Mouse (Mus musculus): Measurements from ENCODE around the gene Gm17334.

Gene Gm17334

DNA sequence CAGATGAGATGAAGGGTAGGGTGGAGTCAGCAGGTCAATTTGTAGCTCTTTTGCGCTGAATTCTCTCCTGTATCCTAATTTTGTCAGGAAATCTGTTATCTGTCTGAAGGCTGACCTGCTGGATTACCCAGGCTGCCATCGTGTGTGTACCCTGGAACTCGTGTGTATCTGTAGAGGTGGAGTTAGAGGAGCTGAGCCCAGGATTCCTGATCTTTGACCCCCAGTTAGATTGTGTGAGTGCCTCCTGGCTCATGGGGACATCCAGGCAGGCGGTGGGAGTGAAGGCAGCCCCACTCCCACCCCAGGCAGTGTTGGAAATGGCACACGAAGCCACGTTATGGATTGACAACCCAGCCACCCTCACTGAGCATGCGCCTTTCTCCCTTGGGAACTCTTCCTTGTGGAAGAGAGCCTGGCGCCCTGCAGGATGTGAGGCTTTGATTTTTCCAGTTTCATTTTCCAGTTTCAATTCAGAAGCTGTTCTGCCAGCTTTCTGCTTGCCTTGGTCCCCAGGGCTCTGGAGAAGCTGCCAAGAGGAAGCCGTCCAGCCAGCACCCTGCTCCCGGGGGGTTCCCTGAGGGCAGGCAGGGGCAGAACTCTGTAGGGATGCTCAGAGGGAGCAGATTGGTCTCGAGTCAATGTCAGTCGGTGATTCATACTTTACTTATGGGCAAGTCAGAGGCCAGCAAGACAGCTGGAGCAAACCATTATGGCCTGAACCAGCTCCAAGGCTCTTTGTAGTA is 23.6 kb upstream of the Gm17334 start:
- DNase-seq, result peak; percentile 16

DNA sequence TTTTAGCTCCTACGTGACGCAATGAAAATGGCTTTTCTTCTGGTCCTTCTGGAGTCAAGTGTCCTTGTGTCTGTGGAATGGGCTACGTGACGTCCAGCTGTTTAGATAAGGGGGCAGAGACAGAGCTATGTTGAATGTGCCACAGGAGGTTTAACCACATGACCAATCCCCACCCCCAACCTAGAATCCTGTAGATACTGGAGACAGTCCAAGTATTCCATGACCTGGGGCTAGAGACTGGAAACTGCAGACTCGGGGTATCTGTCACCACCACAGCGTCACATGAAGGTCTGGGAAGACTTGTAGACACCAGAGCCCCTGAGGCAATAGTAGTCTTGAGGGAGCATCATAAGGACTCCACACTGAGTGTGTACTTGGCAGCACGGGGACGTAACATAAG is 22.8 kb upstream of the Gm17334 start:
- DNase-seq, result peak; percentile 49

DNA sequence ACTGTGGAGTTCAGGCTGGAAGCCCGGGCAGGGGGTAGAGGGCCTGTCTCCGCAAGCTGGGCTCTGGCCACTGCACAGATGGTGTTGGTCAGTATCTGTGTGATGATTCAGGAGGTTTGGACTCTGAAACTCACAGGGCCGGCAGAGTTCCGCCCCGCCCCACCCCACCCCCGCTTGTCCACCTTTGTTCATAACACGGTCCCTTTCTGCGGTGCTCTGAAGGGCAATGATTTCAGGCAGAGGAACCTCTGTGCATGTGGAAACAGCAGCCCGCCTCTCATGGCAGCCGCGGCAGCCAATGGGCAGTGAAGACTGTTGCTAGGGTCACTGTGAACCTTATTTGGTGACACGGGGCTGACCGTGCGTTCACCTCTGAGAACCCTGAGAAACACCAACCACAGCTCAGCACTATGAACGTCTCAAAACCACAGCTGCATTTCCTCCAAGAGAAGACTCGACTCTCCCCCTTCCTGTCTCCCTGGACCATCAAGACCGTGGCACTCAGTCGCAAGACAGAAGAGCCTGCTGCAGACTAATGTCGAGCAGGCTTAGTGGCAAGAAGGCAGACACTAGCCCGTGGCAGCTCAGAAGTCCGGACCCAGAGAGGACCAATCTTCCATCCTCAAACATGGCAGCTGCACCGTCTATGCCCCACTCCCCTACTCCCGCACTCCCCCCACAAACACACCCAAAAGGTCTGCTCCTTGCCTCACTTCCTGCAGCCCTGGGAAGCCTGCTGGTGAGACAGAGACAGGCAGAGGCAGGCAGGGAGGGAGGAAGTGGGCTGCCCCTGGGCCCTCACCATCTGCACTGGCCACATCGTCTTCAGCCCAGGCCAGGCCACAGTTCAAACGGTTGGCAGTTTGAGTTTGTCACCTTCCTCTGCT is 21.9 kb upstream of the Gm17334 start:
- peak; percentile 21 for DNase-seq

DNA sequence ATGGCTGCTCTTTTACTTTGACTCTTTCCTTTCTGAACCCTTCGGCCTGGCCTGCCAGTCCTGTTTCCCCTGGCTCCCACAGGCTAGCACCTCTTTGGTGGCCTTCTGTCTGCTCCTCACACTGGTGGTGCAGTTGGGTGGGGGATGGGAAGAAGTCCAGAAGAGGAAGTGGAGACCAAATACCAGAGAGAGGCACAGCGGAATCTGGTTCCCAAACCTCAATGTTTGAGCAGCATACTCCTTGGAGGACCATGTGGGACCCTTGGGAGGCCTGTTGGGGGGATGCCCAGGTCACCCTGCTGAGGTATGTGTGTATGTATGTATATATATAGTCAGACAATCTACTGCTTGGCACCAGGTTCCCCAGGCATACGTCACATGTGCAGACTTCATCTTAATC is 21.0 kb upstream of the Gm17334 start:
- DNase-seq, result no peak

DNA sequence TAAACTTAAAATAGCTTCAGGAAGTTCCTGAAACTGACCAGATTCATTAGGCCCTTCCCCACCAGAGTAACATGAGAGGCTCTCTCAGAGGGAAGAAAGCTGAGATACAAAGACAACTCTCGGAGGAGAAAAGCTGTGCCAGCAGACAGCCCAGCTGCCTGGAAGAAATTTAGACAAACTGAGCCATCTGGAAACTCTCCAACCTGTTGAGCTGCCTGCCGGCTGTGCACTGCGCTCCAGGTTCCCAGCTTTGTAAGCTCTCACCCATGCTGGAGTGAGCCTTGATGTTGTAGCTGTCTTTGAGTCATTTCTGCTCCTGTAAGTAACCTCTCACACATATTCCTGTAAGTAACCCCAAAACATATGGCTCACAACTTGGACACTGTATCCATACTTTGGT is 20.0 kb upstream of the Gm17334 start:
- DNase-seq, result no peak

DNA sequence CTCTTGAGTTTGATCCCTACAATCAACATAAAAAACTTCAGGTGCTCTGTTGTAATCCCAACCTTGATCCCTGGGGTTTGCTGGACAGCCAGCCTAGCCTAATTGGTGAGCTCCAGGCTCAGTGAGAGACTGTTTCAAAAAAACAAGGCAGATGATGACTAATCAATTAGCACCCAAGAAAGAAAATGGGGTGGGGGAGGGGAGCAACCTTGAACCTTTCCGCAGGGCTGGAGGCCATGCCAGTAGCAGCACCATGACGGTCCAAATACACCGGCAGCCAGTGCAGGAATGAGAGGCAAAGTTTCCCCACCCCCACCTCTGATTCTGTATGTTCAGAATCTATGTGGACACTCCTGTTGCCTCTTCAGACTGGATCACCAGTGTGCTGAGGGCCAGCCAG is 16.3 kb upstream of the Gm17334 start:
- DNase-seq, result no peak

DNA sequence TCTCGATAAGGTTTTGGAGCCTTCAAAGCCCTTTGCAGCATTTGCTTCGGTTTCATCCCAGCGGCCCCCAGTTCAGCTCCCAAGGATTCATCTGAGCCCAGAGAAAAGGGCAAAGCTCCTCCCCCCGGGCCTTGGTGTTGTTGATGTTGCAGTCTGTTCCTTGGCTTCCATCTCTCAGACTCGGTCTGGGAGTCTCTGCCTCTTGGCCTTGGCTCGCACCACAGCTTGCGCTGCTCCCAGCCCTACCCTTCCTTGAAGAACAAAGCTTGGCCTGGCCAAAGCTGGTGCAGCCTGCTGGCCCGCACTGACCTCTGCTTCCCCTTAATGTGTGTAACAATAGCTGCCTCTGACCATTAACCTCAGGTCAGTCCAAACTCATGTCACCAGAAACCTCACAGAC is 15.2 kb upstream of the Gm17334 start:
- no peak for DNase-seq

DNA sequence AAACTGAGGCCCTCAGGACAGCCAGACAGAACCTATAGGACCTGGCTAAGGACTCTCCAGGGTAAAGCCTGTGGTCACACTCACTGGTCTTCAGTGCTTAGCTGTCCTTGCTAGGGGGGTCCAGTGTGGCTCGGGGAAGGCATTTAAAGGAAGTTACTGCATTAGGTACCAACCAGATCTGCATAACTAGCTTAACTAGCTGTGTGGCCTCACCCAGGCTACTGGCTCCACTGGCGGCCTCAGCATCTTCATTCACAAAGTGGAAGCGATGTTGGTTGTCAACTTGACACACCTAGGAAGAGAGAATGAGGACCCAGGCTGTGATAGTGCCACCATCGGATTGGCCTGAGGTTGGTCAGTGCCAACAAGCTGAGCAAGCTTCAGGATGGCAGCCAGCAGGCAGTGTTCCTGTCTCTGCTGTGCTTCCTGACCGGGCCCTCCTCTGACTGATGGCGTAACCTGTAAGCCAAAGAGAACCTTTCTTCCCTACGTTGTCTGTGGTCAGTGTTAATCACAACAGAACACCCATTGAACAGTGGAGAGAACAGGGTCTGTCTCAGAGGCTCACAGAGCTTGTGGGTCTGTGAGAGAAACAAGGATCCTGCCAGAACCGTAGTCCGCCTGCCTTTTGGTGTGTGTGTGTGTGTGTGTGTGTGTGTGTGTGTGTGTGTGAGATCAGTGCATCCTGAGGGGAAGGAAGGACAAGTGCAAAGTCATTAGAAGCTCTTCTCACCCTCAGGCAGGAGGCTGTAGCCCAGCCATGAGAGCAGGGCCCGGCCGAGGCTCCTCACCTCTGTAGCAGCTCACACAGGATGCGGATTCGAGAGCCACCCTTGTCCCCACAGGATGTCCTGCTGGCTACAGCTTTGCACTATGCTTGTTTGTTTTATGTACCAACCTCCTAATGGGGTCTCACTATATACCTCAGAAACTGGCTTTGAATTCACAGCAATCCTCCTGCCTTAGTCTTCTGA is 13.4 kb upstream of the Gm17334 start:
- no peak for DNase-seq

DNA sequence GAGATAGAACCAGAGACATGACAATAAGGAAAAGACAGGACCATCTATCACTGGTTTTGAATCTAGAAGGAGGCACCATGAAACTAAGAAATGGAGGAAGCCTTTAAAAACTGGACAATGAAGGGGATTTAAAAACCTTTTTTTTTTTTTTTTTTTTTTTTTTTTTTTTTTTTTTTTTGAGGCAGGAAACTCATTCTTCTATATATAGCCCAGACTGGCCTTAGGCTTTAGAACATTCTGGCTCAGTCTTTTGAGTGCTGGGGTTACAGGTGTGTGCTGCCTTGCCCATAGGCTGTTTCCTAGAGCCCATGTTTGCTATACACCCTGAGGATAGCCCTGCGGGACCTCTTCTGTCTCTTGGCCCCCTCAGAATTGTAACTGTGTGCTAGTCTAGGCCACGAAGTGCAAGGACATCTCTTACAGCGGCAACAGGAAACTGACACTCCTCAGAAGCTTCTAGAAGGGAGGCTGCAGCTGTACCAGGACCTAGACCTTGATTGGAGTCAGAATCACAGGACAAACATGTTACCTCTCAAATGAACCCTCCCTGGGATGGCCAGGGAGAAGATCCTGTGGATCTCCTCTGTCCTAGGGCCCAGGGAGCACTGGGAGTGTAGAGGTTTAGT is 12.4 kb upstream of the Gm17334 start:
- DNase-seq, result no peak

DNA sequence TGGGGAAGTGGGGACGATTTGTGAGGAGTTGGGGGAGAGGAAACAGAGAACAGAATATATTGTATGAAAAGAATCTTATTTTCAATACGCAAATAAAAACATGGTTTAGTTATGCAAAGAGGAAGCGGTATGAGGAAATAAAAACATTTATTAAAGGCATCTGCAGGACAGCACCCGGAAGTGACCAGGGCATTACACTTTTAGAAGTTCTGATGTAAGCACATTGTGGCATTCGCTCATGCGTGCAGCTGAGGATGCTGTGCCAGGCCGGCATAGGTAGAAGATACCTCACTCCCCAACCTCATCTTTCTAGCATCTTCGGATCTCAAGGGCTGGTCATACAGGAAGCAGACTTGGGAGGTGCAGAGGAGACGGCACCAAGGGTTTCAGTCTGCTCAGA is 10.3 kb upstream of the Gm17334 start:
- no peak for DNase-seq

DNA sequence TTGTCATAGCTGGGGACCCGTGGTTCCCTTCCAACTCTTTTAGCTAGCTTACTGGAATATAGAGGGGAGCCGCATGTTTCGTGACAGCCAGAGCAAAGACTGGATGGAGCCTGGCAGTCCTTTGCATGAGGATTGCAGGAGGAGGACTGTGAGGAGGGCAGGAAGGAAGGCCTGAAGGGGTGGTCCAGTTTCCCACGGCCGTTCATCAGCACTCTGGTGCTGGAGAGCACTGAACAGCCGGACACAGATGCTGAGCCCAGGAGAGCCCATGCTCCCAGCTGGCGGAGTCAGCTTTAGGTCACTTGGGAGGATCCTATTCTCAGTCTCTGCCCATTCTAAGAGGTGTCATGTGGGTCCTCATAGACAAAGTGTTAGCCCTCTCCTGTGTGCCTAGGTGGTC is 9.0 kb upstream of the Gm17334 start:
- DNase-seq, result no peak

DNA sequence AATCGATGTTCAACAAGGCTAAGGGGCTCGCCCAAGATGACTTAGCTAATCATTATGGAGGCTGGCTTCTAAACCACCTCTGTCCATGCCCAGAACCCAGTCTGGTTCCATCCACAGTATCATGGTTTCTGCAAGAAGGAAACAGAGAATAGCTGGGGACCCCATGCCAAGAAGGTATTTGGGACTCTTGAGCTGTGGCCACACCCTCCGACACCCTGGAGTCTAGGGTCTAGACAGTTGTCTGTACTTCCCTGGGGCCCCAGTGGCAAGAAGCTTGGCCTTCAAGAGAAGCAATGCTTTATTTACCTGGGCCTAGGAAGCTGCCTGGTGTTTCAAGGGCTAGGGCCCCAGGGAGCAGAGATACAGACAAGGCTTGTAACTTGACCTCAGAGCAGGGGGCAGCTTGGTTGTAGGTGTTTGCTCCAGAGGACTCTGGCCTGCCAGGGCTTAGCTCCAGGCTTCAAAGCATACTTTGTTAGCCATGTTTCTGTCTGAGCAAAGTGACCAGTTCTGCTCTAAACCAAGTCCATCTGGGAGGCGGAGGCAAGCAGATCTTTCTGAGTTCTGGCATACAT is 8.3 kb upstream of the Gm17334 start:
- no peak for DNase-seq

DNA sequence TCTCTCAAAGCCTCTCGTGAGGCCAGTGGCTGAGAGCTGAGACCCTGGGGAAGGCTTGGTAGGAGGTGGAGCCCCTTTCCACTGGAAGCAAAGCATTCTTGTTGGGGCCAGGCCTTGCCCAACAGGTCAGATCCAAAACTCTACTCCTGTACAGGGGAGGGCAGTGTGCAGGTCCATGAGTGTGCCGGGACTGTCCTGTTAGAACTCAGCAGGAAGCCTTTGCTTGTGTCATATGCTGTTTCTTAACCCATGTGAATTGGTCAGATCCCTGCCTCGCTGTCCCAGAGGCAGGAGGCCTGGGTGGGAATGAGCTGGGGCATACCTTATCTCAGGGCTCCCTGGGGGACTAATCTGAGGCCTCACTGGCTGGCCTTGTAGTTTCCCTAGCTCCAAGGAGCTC is 7.3 kb upstream of the Gm17334 start:
- DNase-seq, result no peak

DNA sequence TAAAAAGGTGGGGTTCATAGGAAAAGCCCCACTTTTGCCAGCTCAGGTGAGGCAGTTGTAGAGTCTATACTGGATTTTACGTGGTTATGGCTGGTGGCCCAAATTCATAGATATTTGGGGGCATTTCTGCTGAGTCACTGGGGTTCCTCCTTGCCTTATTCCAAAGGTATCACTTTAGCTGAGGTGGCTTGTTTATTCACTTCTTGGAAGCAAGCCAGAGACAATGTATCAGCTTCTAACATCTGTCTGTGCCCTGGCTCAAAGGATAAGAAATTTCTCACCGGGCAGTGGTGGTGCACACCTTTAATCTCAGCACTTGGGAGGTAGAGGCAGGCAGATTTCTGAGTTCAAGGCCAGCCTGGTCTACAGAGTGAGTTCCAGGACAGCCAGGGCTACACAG is 6.8 kb upstream of the Gm17334 start:
- no peak for DNase-seq

DNA sequence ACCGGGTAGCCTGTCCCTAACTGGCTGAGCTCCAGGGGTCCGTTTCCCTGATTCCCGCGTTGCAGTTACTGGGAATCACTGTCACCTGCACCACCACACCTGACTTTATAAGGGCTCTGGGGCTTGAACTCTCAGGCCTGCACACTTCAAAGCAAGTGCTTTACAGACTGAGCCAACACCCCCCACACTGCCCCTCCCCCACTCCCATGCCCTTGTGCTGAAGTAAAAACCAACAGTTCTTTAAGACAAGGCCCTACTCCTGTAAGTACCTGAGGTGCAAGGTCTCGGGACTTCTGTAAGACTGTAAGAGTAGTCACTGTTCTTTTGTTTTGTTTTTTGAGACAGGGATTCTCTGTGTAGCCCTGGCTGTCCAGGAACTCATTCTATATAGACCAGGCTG is 5.5 kb upstream of the Gm17334 start:
- no peak for DNase-seq

DNA sequence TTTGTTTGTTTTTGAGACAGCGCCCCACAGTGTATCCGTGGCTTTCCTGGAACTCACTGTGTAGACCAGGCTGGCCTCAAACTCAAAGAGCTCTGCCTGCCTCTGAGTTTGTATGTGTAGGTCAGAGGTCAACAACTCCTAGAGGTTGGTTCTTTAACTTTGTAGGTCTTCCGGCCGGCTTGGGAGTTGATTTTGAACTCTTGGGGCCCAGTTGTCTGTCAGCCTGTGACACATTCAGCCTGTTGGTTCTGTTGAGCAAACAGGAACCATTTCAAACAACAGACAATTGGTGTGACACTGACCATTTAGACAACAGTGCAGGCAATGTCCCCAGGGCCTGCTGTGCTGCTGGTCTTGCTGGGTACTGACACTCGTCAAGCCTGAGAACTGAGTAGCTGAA is 4.7 kb upstream of the Gm17334 start:
- DNase-seq, result no peak

DNA sequence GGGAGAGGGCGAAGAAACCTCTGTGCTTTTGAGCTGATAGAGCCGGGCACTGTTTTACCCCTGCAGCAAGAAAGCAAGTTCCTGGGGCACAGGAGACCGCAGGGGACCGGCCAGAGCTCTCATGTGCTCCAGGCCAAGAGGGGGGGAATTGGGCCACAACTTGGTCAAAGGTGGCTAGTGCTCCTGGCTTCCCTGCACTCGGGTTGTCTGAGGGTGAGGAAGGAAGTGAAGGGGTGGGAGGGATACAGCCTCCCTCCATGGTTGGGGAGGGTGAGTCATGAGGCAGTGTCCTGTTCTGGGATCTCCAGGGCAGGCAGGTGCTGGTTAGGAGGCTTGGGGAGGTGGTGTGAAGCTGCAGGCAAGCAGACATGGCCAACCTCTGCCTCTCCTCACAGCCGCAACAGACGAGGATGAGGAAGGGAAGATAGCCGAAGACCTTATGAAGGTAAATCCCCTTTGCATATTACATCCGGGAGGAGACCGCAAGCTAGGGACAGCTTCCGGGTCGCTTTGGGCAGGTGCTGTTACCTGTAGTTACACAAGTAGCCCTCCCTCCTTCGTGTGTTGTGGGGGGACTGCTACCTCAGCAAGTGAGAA is 1.8 kb upstream of the Gm17334 start:
- DNase-seq, result no peak

DNA sequence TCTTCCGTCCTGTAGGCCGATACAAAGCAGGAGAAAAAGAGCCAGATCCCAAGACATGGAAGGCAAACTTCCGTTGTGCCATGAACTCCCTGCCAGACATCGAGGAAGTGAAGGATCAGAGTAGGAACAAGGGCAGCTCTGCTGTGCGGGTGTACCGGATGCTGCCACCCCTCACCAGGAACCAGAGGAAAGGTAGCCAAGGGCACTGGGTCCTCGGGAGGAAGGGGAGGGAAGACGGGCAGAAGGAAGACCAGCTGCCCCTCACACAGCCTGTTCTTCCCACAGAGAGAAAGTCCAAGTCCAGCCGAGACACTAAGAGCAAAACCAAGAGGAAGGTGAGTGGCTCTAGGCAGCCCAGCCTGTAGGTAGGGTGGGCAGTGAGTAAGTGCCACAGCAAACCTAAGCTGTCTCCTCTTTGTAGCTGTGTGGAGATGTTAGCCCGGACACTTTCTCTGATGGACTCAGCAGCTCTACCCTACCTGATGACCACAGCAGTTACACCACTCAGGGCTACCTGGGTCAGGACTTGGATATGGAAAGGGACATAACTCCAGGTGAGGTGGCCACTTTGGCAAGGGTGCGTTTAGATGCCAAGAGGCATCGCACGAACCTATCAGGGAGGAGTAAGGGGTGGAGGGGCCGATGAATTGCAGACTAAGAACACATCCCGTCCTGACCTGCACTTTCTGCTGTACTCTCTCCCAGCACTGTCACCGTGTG is 814 bp upstream of the Gm17334 start:
- DNase-seq, result no peak

DNA sequence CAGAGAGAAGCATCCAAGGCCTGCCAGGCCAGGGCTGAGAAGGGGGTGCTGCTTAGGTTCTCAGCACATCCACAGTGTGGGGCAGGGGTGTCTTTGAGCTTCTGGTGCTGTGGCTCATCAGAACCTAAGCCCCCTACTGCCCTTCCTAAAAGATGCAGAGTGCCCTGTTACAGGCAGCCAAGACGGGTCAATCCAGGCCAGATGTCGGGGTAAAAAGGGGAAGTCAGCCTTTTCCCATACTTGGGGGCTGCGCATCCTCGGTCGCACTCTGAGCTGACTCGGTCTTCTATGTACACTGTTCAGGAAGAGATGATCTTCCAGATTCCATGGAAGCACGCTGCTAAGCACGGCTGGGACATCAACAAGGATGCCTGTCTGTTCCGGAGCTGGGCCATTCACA is 451 bp downstream of the Gm17334 start:
- DNase-seq, result no peak

DNA sequence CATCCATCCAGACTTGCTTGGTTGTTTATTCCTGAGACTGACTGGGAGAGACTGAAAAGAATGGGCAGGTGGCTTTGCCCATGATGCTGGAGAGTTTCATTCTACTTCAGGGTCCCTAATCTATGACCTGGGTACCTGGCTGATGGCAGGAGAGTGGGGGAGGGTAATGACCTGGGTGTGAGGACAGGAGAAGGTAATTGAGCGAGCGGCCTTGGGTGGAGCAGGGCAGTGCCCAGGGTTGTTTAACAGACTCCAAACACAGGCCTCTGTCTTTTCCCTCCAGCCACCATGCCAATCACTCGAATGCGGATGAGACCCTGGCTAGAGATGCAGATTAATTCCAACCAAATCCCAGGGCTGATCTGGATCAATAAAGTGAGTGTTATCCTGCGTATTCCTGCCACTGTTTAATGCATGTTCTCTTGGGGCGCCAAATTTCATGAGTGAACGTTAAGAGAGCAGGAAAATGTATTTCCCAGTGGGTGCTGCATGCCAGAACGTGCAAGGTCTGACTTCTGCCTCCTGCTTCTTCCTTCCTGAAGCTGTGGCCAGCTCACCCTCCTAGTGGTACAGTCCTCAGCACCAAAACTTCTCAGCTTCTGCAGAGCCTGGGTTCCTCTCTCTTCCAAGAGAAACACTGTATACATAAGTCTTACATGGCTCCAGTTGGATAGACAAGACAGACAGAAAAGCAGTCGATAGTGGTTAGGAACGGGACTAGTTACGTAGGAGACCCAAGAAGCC is 1.8 kb downstream of the Gm17334 start:
- DNase-seq, result no peak
